Mouse (Mus musculus): ENCODE measurements at regions not wholly inside any gene's neighbourhood (a gene's known extent, or its start where the extent isn't known, plus 50 kb on each side); places are given as distances from the start of the nearest gene placed in this dataset.

GRCm38 (mm10) chr1:91611281-91611680 is 70.9 kb downstream of the Asb1 start:
- DNase-seq (ENCODE audit: low read depth), result no peak

- no peak for DNase-seq (ENCODE audit: low read depth)
Observed at GRCm38 (mm10) chr1:91611694-91612093, 71.3 kb downstream of the Asb1 start.

- no peak for DNase-seq (ENCODE audit: low read depth)
Observed at GRCm38 (mm10) chr1:91612912-91613311, 72.6 kb downstream of the Asb1 start.

- DNase-seq (ENCODE audit: low read depth), result no peak
Observed at GRCm38 (mm10) chr1:91615396-91615795, 75.1 kb downstream of the Asb1 start.

GRCm38 (mm10) chr1:91618527-91619135 is 78.3 kb downstream of the Asb1 start:
- DNase-seq (ENCODE audit: low read depth), result no peak

GRCm38 (mm10) chr1:91621141-91621540 is 80.8 kb downstream of the Asb1 start:
- no peak for DNase-seq (ENCODE audit: low read depth)

- DNase-seq (ENCODE audit: low read depth), result no peak
Observed at GRCm38 (mm10) chr1:91622874-91623273, 82.5 kb downstream of the Asb1 start.

- DNase-seq (ENCODE audit: low read depth), result no peak
Observed at GRCm38 (mm10) chr1:91624028-91624427, 83.7 kb downstream of the Asb1 start.

- no peak for DNase-seq (ENCODE audit: low read depth)
Observed at GRCm38 (mm10) chr1:91624531-91625300, 84.4 kb downstream of the Asb1 start.

GRCm38 (mm10) chr1:91626090-91626489 is 85.7 kb downstream of the Asb1 start:
- peak; percentile 5 for DNase-seq (ENCODE audit: low read depth)

- no peak for DNase-seq (ENCODE audit: low read depth)
Observed at GRCm38 (mm10) chr1:91630206-91630605, 89.9 kb downstream of the Asb1 start.

GRCm38 (mm10) chr1:91630871-91631410 is 90.6 kb downstream of the Asb1 start:
- DNase-seq (ENCODE audit: low read depth), result no peak

GRCm38 (mm10) chr1:91632906-91633493 is 92.7 kb downstream of the Asb1 start:
- DNase-seq (ENCODE audit: low read depth), result no peak

- no peak for DNase-seq (ENCODE audit: low read depth)
Observed at GRCm38 (mm10) chr1:91636571-91636970, 96.2 kb downstream of the Asb1 start.

GRCm38 (mm10) chr1:91640551-91640950 is 100.2 kb downstream of the Asb1 start:
- no peak for DNase-seq (ENCODE audit: low read depth)

- no peak for DNase-seq (ENCODE audit: low read depth)
Observed at GRCm38 (mm10) chr1:91658991-91659441, 118.7 kb downstream of the Asb1 start.

GRCm38 (mm10) chr1:91659486-91659885 is 119.1 kb downstream of the Asb1 start:
- no peak for DNase-seq (ENCODE audit: low read depth)

GRCm38 (mm10) chr1:91663289-91663688 is 122.9 kb downstream of the Asb1 start:
- no peak for DNase-seq (ENCODE audit: low read depth)

GRCm38 (mm10) chr1:91664622-91665021 is 124.3 kb downstream of the Asb1 start:
- DNase-seq (ENCODE audit: low read depth), result peak; percentile 2

- DNase-seq (ENCODE audit: low read depth), result no peak
Observed at GRCm38 (mm10) chr1:91668530-91668929, 128.2 kb downstream of the Asb1 start.

- no peak for DNase-seq (ENCODE audit: low read depth)
Observed at GRCm38 (mm10) chr1:91670980-91671379, 130.3 kb upstream of the Twist2 start.

GRCm38 (mm10) chr1:91674082-91674655 is 127.1 kb upstream of the Twist2 start:
- no peak for DNase-seq (ENCODE audit: low read depth)

- DNase-seq (ENCODE audit: low read depth), result no peak
Observed at GRCm38 (mm10) chr1:91677062-91677461, 124.2 kb upstream of the Twist2 start.
